Comparison of ENCODE assay signal across 10 mouse cellular contexts in genomic region chr10:88451221-88451620, GRCm38 (mm10). TPM values are rescaled to one million over a fixed set of nuclear protein-coding genes. Genes with fewer than 3 reads are reported as not detected.
DNase-seq lines count a peak whose midpoint lies in the region; ATAC-seq and TF ChIP-seq lines count a peak whose summit lies in the region.
"Had no signal": no experiment of that assay in that cellular context is flagged by ENCODE, and none has a peak within 500 bp of the region (broad histone marks: within the 10 kb centered on the region; RNA-seq: fewer than 3 reads in every experiment).

No protein-coding gene starts in this region.

- no peaks in the 10 kb centered on the region; the same call in 1 of the 2 replicates for H3K36me3 ChIP-seq in lung, embryonic 16.5 days (ENCODE audit: control insufficient read depth, insufficient read depth, low read length)
- no peaks in the 10 kb centered on the region for H3K36me3 ChIP-seq in forebrain, embryonic 16.5 days (ENCODE audit: control insufficient read depth, insufficient read depth)
- H3K36me3 ChIP-seq: liver, embryonic 15.5 days; stomach, embryonic 15.5 days had no signal

- WGBS in lung, embryonic 16.5 days = 61% methylated on average over 2 of the region's 2 CpGs
- WGBS in lung, adult 2 months = 58% methylated on average over 2 of the region's 2 CpGs
- 48% methylated on average over 2 of the region's 2 CpGs for WGBS in forebrain, embryonic 16.5 days

- H3K27ac ChIP-seq in lung, embryonic 16.5 days (ENCODE audit: low read length) = 0 out of 2 replicates have a peak overlapping the region, but pooled peaks have one; percentile 10
- H3K27ac ChIP-seq in forebrain, embryonic 16.5 days (ENCODE audit: low read length) = no peak overlapping the region
- H3K27ac ChIP-seq: heart, embryonic 13.5 days; liver, embryonic 15.5 days; stomach, embryonic 15.5 days had no signal

- no peak overlapping the region for H3K4me2 ChIP-seq in lung, embryonic 16.5 days (ENCODE audit: low read depth, low read length)
- H3K4me2 ChIP-seq in forebrain, embryonic 16.5 days (ENCODE audit: low read length) = no peak overlapping the region
- H3K4me2 ChIP-seq: heart, embryonic 13.5 days; liver, embryonic 15.5 days; stomach, embryonic 15.5 days had no signal

- H3K9ac ChIP-seq in lung, embryonic 16.5 days (ENCODE audit: low read length) = no peak overlapping the region
- H3K9ac ChIP-seq in forebrain, embryonic 16.5 days (replicated peaks; ENCODE audit: low read depth, low read length) = no peak overlapping the region
- H3K9ac ChIP-seq: heart, embryonic 13.5 days; liver, embryonic 15.5 days; stomach, embryonic 15.5 days had no signal

- no peak for TF ChIP-seq POLR2A in lung, adult 2 months (IDR thresholded peaks at IDR 0.05; ENCODE audit: borderline replicate concordance, extremely low read depth, low read depth, low read length)

- peaks cover 6% of the 10 kb centered on the region; the same call in 1 of the 2 replicates for H3K4me1 ChIP-seq in lung, embryonic 16.5 days (replicated peaks; ENCODE audit: control insufficient read depth, insufficient read depth, low read length)
- no peaks in the 10 kb centered on the region for H3K4me1 ChIP-seq in lung, adult 2 months (ENCODE audit: control insufficient read depth, insufficient read depth, low read length)
- H3K4me1 ChIP-seq in forebrain, embryonic 16.5 days (replicated peaks; ENCODE audit: control insufficient read depth, insufficient read depth, low read length) = peaks cover 6% of the 10 kb centered on the region; the same call in 1 of the 2 replicates
- H3K4me1 ChIP-seq: heart, embryonic 13.5 days; liver, embryonic 15.5 days; stomach, embryonic 15.5 days had no signal

- 0 out of 2 replicates have a peak, but pooled peaks have one; percentile 38 for ATAC-seq in lung, embryonic 16.5 days (ENCODE audit: low read depth)
- ATAC-seq in cerebellum, adult (ENCODE audit: insufficient number of reproducible peaks, low FRiP score, low TSS enrichment) = peak; percentile 90
- ATAC-seq in forebrain, embryonic 16.5 days = peak; percentile 87

- no peak overlapping the region for H3K4me3 ChIP-seq in lung, embryonic 16.5 days (ENCODE audit: low read length)
- no peak overlapping the region for H3K4me3 ChIP-seq in lung, adult 2 months (replicated peaks; ENCODE audit: extremely low read depth, low read depth, low read length)
- H3K4me3 ChIP-seq in forebrain, embryonic 16.5 days (replicated peaks; ENCODE audit: low read length) = no peak overlapping the region
- H3K4me3 ChIP-seq: heart, embryonic 13.5 days; liver, embryonic 15.5 days; stomach, embryonic 15.5 days had no signal

- TF ChIP-seq CTCF in lung, adult 2 months (IDR thresholded peaks at IDR 0.05; ENCODE audit: insufficient read depth, low read length) = no peak

- no peaks in the 10 kb centered on the region for H3K27me3 ChIP-seq in lung, embryonic 16.5 days (ENCODE audit: control insufficient read depth, insufficient read depth, low read depth, low read length)
- H3K27me3 ChIP-seq in forebrain, embryonic 16.5 days (replicated peaks; ENCODE audit: control insufficient read depth, insufficient read depth, low read length) = no peaks in the 10 kb centered on the region
- H3K27me3 ChIP-seq: heart, embryonic 13.5 days; liver, embryonic 15.5 days; stomach, embryonic 15.5 days had no signal

- H3K9me3 ChIP-seq in lung, embryonic 16.5 days (ENCODE audit: control insufficient read depth, low read length) = no peaks in the 10 kb centered on the region
- no peaks in the 10 kb centered on the region for H3K9me3 ChIP-seq in forebrain, embryonic 16.5 days (ENCODE audit: control insufficient read depth, low read length)
- H3K9me3 ChIP-seq: heart, embryonic 13.5 days; liver, embryonic 15.5 days; stomach, embryonic 15.5 days had no signal

- no peak for DNase-seq in lung, adult 2 months
- peak; percentile 39 for DNase-seq in lung, postnatal 25 days (ENCODE audit: low spot score)
- DNase-seq in natural killer cell, adult 2 months (ENCODE audit: low spot score in 2 of 2) = no peak
- DNase-seq in T-cell, adult 2 months (ENCODE audit: low spot score) = no peak

RNA-seq across cellular contexts. Expression of gene Sycp3, which starts 8.1 kb away (rescaled TPM):
- polyA plus RNA-seq in lung, embryonic 16.5 days (2015; fragmentation: Nextera tagmentation; extraction: Ambion mirVana) = 0.48 TPM in 1 of 2 replicates, not detected in the other
- not detected in 2 replicates for polyA plus RNA-seq in lung, adult 2 months (2012; rRNA removed)
- polyA plus RNA-seq in forebrain, embryonic 16.5 days (2015; fragmentation: Nextera tagmentation; extraction: Ambion mirVana) = not detected in 2 replicates

RNA-seq across cellular contexts. Expression of gene Chpt1, which starts 52.7 kb away (rescaled TPM):
- polyA plus RNA-seq in lung, embryonic 16.5 days (2015; fragmentation: Nextera tagmentation; extraction: Ambion mirVana) = 17.1 and 17.4 TPM in 2 replicates
- 73.3 and 92.1 TPM in 2 replicates for polyA plus RNA-seq in lung, adult 2 months (2012; rRNA removed)
- 6.3 and 7.1 TPM in 2 replicates for polyA plus RNA-seq in forebrain, embryonic 16.5 days (2015; fragmentation: Nextera tagmentation; extraction: Ambion mirVana)

Comparison
In these comparisons a context has a peak if more than half of its experiments do, and no peak if none do; other contexts are left out.
1. ATAC-seq: peak in every context shown above with its lines; median percentile 90 in cerebellum, adult; 87 in forebrain, embryonic 16.5 days; 38 in lung, embryonic 16.5 days.